Mouse (Mus musculus) liver, embryonic 15.5 days (tissue): ENCODE results near the gene Sh3kbp1. TPM values are rescaled to one million over a fixed set of nuclear protein-coding genes. Genes with fewer than 3 reads are reported as not detected.

Experiments
- ATAC-seq: fragments of 200-750 bp; cut with Nextera tagmentation; 2 replicates; pipeline ENCODE4 v1.8.0; 2017; ENCODE audit warnings: moderate number of reproducible peaks, mild to moderate bottlenecking, moderate library complexity; ENCODE audit not compliant: insufficient read depth
- H3K27ac ChIP-seq: fragments of 300-500 bp; sonication (generic); replicated peaks from 2 replicates; pipeline ENCODE4 v1.5.1; 2015; ENCODE audit warnings: mild to moderate bottlenecking, inconsistent platforms
- H3K27me3 ChIP-seq: fragments of 300-500 bp; sonication (generic); 2 replicates; pipeline ENCODE4 v1.6.1; 2015; ENCODE audit warnings: mild to moderate bottlenecking, inconsistent platforms
- H3K36me3 ChIP-seq: fragments of 300-500 bp; sonication (generic); replicated peaks from 2 replicates; pipeline ENCODE4 v1.6.1; 2015; ENCODE audit warnings: moderate library complexity, mild to moderate bottlenecking, inconsistent platforms
- H3K4me1 ChIP-seq: fragments of 300-500 bp; sonication (generic); replicated peaks from 2 replicates; pipeline ENCODE4 v1.6.1; 2015; ENCODE audit warnings: inconsistent platforms
- H3K4me2 ChIP-seq: fragments of 300-500 bp; sonication (generic); 2 replicates; pipeline ENCODE4 v1.6.1; 2015; ENCODE audit warnings: moderate library complexity, mild to moderate bottlenecking, inconsistent platforms
- H3K4me3 ChIP-seq: fragments of 300-500 bp; sonication (generic); replicated peaks from 2 replicates; pipeline ENCODE4 v1.5.1; 2015; ENCODE audit warnings: mild to moderate bottlenecking, inconsistent platforms
- H3K9ac ChIP-seq: fragments of 300-500 bp; sonication (generic); 2 replicates; pipeline ENCODE4 v1.6.1; 2015; ENCODE audit warnings: moderate library complexity, mild to moderate bottlenecking, inconsistent platforms
- H3K9me3 ChIP-seq: fragments of 300-500 bp; sonication (generic); replicated peaks from 2 replicates; pipeline ENCODE4 v1.6.1; 2016; ENCODE audit warnings: inconsistent platforms
- WGBS: fragments of 180-500 bp; shearing (Covaris S2); methylation state at CpG from one replicate; pipeline ENCODE4 v1.1.7; 2015; ENCODE audit warnings: mixed read lengths; ENCODE audit not compliant: insufficient replicate concordance; 5-methylcytosine and 5-hydroxymethylcytosine counted together
- polyA plus RNA-seq: library from polyadenylated mRNA; unstranded; fragments of >200 nt; fragmentation: Nextera tagmentation; extraction: Ambion mirVana; gene quantifications from 2 replicates; pipeline ENCODE4 v1.2.1, GENCODE M21; 2015

Gene Sh3kbp1
- polyA plus RNA-seq, 1 experiment from 2014 or later: 13.4 TPM

GRCm38 (mm10) chrX:159839786-159840185, 212.7 kb downstream of the Sh3kbp1 start:
- H3K4me1 ChIP-seq: 0 out of 2 replicates have a peak, but pooled peaks cover 6% of the 10 kb centered on the region
- 71% methylated on average over 2 of the region's 2 CpGs for WGBS
- no peaks in the 10 kb centered on the region for H3K36me3 ChIP-seq
- ATAC-seq: no peak
- H3K9me3 ChIP-seq: no peaks in the 10 kb centered on the region
- no peak overlapping the region for H3K9ac ChIP-seq
- H3K27me3 ChIP-seq: no peaks in the 10 kb centered on the region; the same call in 1 of the 2 replicates
- no peak overlapping the region for H3K27ac ChIP-seq
- H3K4me3 ChIP-seq: no peak overlapping the region
- no peak overlapping the region for H3K4me2 ChIP-seq

- Histone ChIP-seq H3K27me3 (no peaks in the 10 kb centered on the region; the same call in 1 of the 2 replicates), H3K9ac (no peak overlapping the region), H3K4me1 (0 out of 2 replicates have a peak, but pooled peaks cover 6% of the 10 kb centered on the region), H3K4me2 (no peak overlapping the region), H3K9me3 (no peaks in the 10 kb centered on the region), H3K4me3 (no peak overlapping the region), H3K27ac (no peak overlapping the region), H3K36me3 (no peaks in the 10 kb centered on the region)
- ATAC-seq: no peak
- 70% methylated on average over 7 of the region's 7 CpGs for WGBS
Observed at GRCm38 (mm10) chrX:159840225-159840624, 213.2 kb downstream of the Sh3kbp1 start.

GRCm38 (mm10) chrX:159850722-159851121, 223.7 kb downstream of the Sh3kbp1 start:
- Histone ChIP-seq H3K4me2 (no peak overlapping the region), H3K9me3 (no peaks in the 10 kb centered on the region), H3K36me3 (no peaks in the 10 kb centered on the region), H3K9ac (no peak overlapping the region), H3K4me1 (no peaks in the 10 kb centered on the region), H3K4me3 (no peak overlapping the region), H3K27me3 (no peaks in the 10 kb centered on the region), H3K27ac (no peak overlapping the region)
- ATAC-seq: no peak
- 65% methylated on average over 8 of the region's 8 CpGs for WGBS

GRCm38 (mm10) chrX:159856866-159857265, 229.8 kb downstream of the Sh3kbp1 start:
- no peak for ATAC-seq
- H3K9me3 ChIP-seq: no peaks in the 10 kb centered on the region
- 79% methylated on average over 1 of the region's 1 CpGs for WGBS

GRCm38 (mm10) chrX:159858126-159858525, 231.1 kb downstream of the Sh3kbp1 start:
- no peaks in the 10 kb centered on the region for H3K4me1 ChIP-seq
- no peak overlapping the region for H3K27ac ChIP-seq
- no peak overlapping the region for H3K4me3 ChIP-seq
- H3K4me2 ChIP-seq: no peak overlapping the region
- ATAC-seq: no peak
- H3K27me3 ChIP-seq: no peaks in the 10 kb centered on the region
- H3K9me3 ChIP-seq: no peaks in the 10 kb centered on the region
- H3K36me3 ChIP-seq: no peaks in the 10 kb centered on the region
- no peak overlapping the region for H3K9ac ChIP-seq
- WGBS: 53% methylated on average over 1 of the region's 1 CpGs

More at GRCm38 (mm10) chrX:159856866-159857265, 229.8 kb downstream of the Sh3kbp1 start:
- Histone ChIP-seq H3K4me1 (no peaks in the 10 kb centered on the region), H3K9ac (no peak overlapping the region), H3K4me3 (no peak overlapping the region), H3K27ac (no peak overlapping the region), H3K4me2 (no peak overlapping the region), H3K27me3 (no peaks in the 10 kb centered on the region), H3K36me3 (no peaks in the 10 kb centered on the region)

GRCm38 (mm10) chrX:159860841-159861530, 233.9 kb downstream of the Sh3kbp1 start:
- Histone ChIP-seq H3K4me1 (no peaks in the 10 kb centered on the region), H3K4me2 (no peak overlapping the region), H3K9me3 (no peaks in the 10 kb centered on the region), H3K9ac (no peak overlapping the region), H3K36me3 (no peaks in the 10 kb centered on the region), H3K27ac (no peak overlapping the region), H3K4me3 (no peak overlapping the region), H3K27me3 (no peaks in the 10 kb centered on the region)
- no peak for ATAC-seq
- WGBS: 59% methylated on average over 3 of the region's 3 CpGs

GRCm38 (mm10) chrX:159867660-159868059, 240.6 kb downstream of the Sh3kbp1 start:
- H3K36me3 ChIP-seq: no peaks in the 10 kb centered on the region
- H3K4me1 ChIP-seq: no peaks in the 10 kb centered on the region
- H3K4me3 ChIP-seq: no peak overlapping the region
- H3K9me3 ChIP-seq: no peaks in the 10 kb centered on the region
- no peak overlapping the region for H3K27ac ChIP-seq
- no peak for ATAC-seq
- H3K4me2 ChIP-seq: no peak overlapping the region
- 59% methylated on average over 3 of the region's 3 CpGs for WGBS
- no peaks in the 10 kb centered on the region for H3K27me3 ChIP-seq
- no peak overlapping the region for H3K9ac ChIP-seq

- no peaks in the 10 kb centered on the region for H3K9me3 ChIP-seq
- 46% methylated on average over 2 of the region's 2 CpGs for WGBS
- H3K4me3 ChIP-seq: no peak overlapping the region
- no peak overlapping the region for H3K4me2 ChIP-seq
- H3K27me3 ChIP-seq: no peaks in the 10 kb centered on the region
- no peak overlapping the region for H3K9ac ChIP-seq
- no peaks in the 10 kb centered on the region for H3K4me1 ChIP-seq
- H3K27ac ChIP-seq: no peak overlapping the region
- H3K36me3 ChIP-seq: no peaks in the 10 kb centered on the region
- ATAC-seq: no peak
Observed at GRCm38 (mm10) chrX:159872521-159872920, 245.4 kb downstream of the Sh3kbp1 start.

- H3K27me3 ChIP-seq: no peaks in the 10 kb centered on the region; the same call in 1 of the 2 replicates
- H3K4me2 ChIP-seq: no peak overlapping the region
- H3K27ac ChIP-seq: no peak overlapping the region
- no peaks in the 10 kb centered on the region for H3K4me1 ChIP-seq
- H3K9ac ChIP-seq: no peak overlapping the region
- no peak for ATAC-seq
- no peaks in the 10 kb centered on the region for H3K36me3 ChIP-seq
- WGBS: 51% methylated on average over 1 of the region's 1 CpGs
- no peak overlapping the region for H3K4me3 ChIP-seq
- H3K9me3 ChIP-seq: no peaks in the 10 kb centered on the region
Observed at GRCm38 (mm10) chrX:159877770-159878169, 250.7 kb downstream of the Sh3kbp1 start.

GRCm38 (mm10) chrX:159879455-159879854, 252.4 kb downstream of the Sh3kbp1 start:
- 56% methylated on average over 3 of the region's 3 CpGs for WGBS
- no peaks in the 10 kb centered on the region for H3K4me1 ChIP-seq
- H3K4me2 ChIP-seq: no peak overlapping the region
- no peaks in the 10 kb centered on the region; the same call in 1 of the 2 replicates for H3K27me3 ChIP-seq
- no peaks in the 10 kb centered on the region for H3K36me3 ChIP-seq
- H3K27ac ChIP-seq: no peak overlapping the region
- no peak overlapping the region for H3K9ac ChIP-seq
- no peak overlapping the region for H3K4me3 ChIP-seq
- H3K9me3 ChIP-seq: no peaks in the 10 kb centered on the region
- ATAC-seq: no peak

- H3K4me2 ChIP-seq: no peak overlapping the region
- no peaks in the 10 kb centered on the region for H3K36me3 ChIP-seq
- WGBS: 66% methylated on average over 5 of the region's 5 CpGs
- H3K27me3 ChIP-seq: no peaks in the 10 kb centered on the region; the same call in 1 of the 2 replicates
- H3K4me1 ChIP-seq: no peaks in the 10 kb centered on the region
- no peak overlapping the region for H3K4me3 ChIP-seq
- ATAC-seq: no peak
- H3K9ac ChIP-seq: no peak overlapping the region
- H3K27ac ChIP-seq: no peak overlapping the region
- H3K9me3 ChIP-seq: no peaks in the 10 kb centered on the region
Observed at GRCm38 (mm10) chrX:159881576-159881975, 254.5 kb downstream of the Sh3kbp1 start.

- ATAC-seq: no peak
- Histone ChIP-seq H3K36me3 (no peaks in the 10 kb centered on the region), H3K9ac (no peak overlapping the region), H3K27me3 (no peaks in the 10 kb centered on the region), H3K9me3 (no peaks in the 10 kb centered on the region), H3K4me3 (no peak overlapping the region), H3K27ac (no peak overlapping the region), H3K4me2 (no peak overlapping the region), H3K4me1 (no peaks in the 10 kb centered on the region)
- WGBS: 58% methylated on average over 4 of the region's 4 CpGs
Observed at GRCm38 (mm10) chrX:159896536-159896935, 269.5 kb downstream of the Sh3kbp1 start.
